Comparison of ENCODE assay signal across 9 mouse cellular contexts in the genomic region with DNA sequence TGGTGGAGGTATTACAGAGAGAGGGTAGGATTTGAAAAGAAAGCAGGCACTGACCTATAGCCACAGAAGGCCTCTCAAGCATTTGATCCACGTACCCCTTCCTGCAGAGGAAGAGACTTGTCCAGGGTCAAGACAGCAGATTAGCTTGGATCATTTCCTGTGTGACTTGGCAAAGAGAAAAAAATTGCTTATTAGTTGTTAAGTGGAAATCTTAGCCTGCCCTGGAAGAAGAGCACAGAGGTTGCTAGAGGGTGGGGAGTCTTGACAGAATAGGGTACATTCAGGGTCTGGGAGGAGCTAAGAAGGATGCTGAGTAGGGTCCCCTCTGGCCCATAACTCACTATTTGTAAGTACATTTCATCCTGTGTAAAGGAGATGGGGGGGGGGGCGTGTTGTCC. TPM values are rescaled to one million over a fixed set of nuclear protein-coding genes. Genes with fewer than 3 reads are reported as not detected.
DNase-seq lines count a peak whose midpoint lies in the region; ATAC-seq and TF ChIP-seq lines count a peak whose summit lies in the region.
"Had no signal": no experiment of that assay in that cellular context is flagged by ENCODE, and none has a peak within 500 bp of the region (broad histone marks: within the 10 kb centered on the region; RNA-seq: fewer than 3 reads in every experiment).

No protein-coding gene starts in this region.

- H3K9ac ChIP-seq in hindbrain, embryonic 11.5 days (ENCODE audit: low read depth, low read length): no peak overlapping the region
- H3K9ac ChIP-seq in liver, embryonic 13.5 days: no peak overlapping the region

- no peak for DNase-seq in gastrocnemius, adult 2 months
- DNase-seq in gastrocnemius, postnatal 4 days (ENCODE audit: low spot score in 2 of 2): no peak
- DNase-seq in NIH3T3 (ENCODE audit: low read depth): peak; percentile 53
- peak; percentile 27 for DNase-seq in hindbrain, embryonic 11.5 days (ENCODE audit: low spot score)
- DNase-seq in liver, embryonic 13.5 days: no peak
- no peak for DNase-seq in cerebellum, adult 11 months
- no peak for DNase-seq in thymus, postnatal 0 days (ENCODE audit: low spot score)
- no peak for DNase-seq in embryo, embryonic 10.5 days (ENCODE audit: low spot score)

- no peaks in the 10 kb centered on the region for H3K27me3 ChIP-seq in hindbrain, embryonic 11.5 days (ENCODE audit: control insufficient read depth, insufficient read depth, low read length)
- no peaks in the 10 kb centered on the region for H3K27me3 ChIP-seq in liver, embryonic 13.5 days

- H3K4me1 ChIP-seq in hindbrain, embryonic 11.5 days (replicated peaks; ENCODE audit: control insufficient read depth, insufficient read depth, low read length): peaks cover 2% of the 10 kb centered on the region
- peaks cover 5% of the 10 kb centered on the region; the same call in 1 of the 2 replicates for H3K4me1 ChIP-seq in liver, embryonic 13.5 days (replicated peaks)

- peak overlapping the region; percentile 85 for H3K4me3 ChIP-seq in gastrocnemius, adult 2 months
- no peak overlapping the region for H3K4me3 ChIP-seq in hindbrain, embryonic 11.5 days (ENCODE audit: low read depth, low read length)
- H3K4me3 ChIP-seq in liver, embryonic 13.5 days (replicated peaks): no peak overlapping the region

- peak overlapping the region; percentile 37 for H3K4me2 ChIP-seq in hindbrain, embryonic 11.5 days (replicated peaks; ENCODE audit: low read depth, low read length)
- H3K4me2 ChIP-seq in liver, embryonic 13.5 days: peak overlapping the region; percentile 55

- H3K9me3 ChIP-seq in hindbrain, embryonic 11.5 days (ENCODE audit: control insufficient read depth, low read length): no peaks in the 10 kb centered on the region
- H3K9me3 ChIP-seq in liver, embryonic 13.5 days (replicated peaks): no peaks in the 10 kb centered on the region

- peak overlapping the region; percentile 91 for H3K27ac ChIP-seq in gastrocnemius, adult 2 months
- 0 out of 2 replicates have a peak overlapping the region, but pooled peaks have one; percentile 27 for H3K27ac ChIP-seq in hindbrain, embryonic 11.5 days (ENCODE audit: low read depth, low read length)
- H3K27ac ChIP-seq in liver, embryonic 13.5 days: peak overlapping the region; percentile 73; the same call in 1 of the 2 replicates

- 15% methylated on average over 2 of the region's 2 CpGs for WGBS in hindbrain, embryonic 11.5 days
- WGBS in liver, embryonic 13.5 days (ENCODE audit: insufficient replicate concordance): 14% methylated on average over 2 of the region's 2 CpGs

- intact Hi-C loops in gastrocnemius, adult 2 months (cut with DNase I): no loop called here

- TF ChIP-seq CTCF in gastrocnemius, adult 2 months (IDR thresholded peaks at IDR 0.05): no peak

- ATAC-seq in hindbrain, embryonic 11.5 days (ENCODE audit: low FRiP score): no peak; the same call in 1 of the 2 replicates
- ATAC-seq in liver, embryonic 13.5 days (ENCODE audit: low read depth): 0 out of 2 replicates have a peak, but pooled peaks have one; percentile 29

- H3K36me3 ChIP-seq in hindbrain, embryonic 11.5 days (ENCODE audit: control insufficient read depth, insufficient read depth, low read length): no peaks in the 10 kb centered on the region
- no peaks in the 10 kb centered on the region for H3K36me3 ChIP-seq in liver, embryonic 13.5 days

RNA-seq across cellular contexts. Expression of gene Adamts12, which starts 0.4 kb away (rescaled TPM):
- 1 to 10 TPM; 2.7 to 2.8 TPM for total RNA-seq in gastrocnemius, adult 2 months (2021)
- 10 to 100 TPM; 38.0 to 39.4 TPM for total RNA-seq in gastrocnemius, postnatal 4 days (2021)
- 2.7 and 2.9 TPM in 2 replicates for polyA plus RNA-seq in hindbrain, embryonic 11.5 days (2014; fragmentation: Nextera tagmentation; extraction: Ambion mirVana)
- 0.20 and 0.34 TPM in 2 replicates for polyA plus RNA-seq in liver, embryonic 13.5 days (2015; fragmentation: Nextera tagmentation; extraction: Ambion mirVana)
- 0.39 and 0.48 TPM in 2 replicates for polyA plus RNA-seq in thymus, postnatal 0 days (2015; fragmentation: Nextera tagmentation; extraction: Ambion mirVana)

RNA-seq across cellular contexts. Expression of gene Rxfp3, which starts 26.4 kb away (rescaled TPM):
- total RNA-seq in gastrocnemius, adult 2 months (2021): not detected
- total RNA-seq in gastrocnemius, postnatal 4 days (2021): under 1 TPM; 0.12 to 0.13 TPM
- polyA plus RNA-seq in hindbrain, embryonic 11.5 days (2014; fragmentation: Nextera tagmentation; extraction: Ambion mirVana): 0.71 and 1.6 TPM in 2 replicates
- polyA plus RNA-seq in liver, embryonic 13.5 days (2015; fragmentation: Nextera tagmentation; extraction: Ambion mirVana): 0.09 TPM in 1 of 2 replicates, not detected in the other
- polyA plus RNA-seq in thymus, postnatal 0 days (2015; fragmentation: Nextera tagmentation; extraction: Ambion mirVana): 0.03 and 0.04 TPM in 2 replicates
- polyA plus RNA-seq: large intestine, adult 2 months had no signal

Comparison
In these comparisons a context has a peak if more than half of its experiments do, and no peak if none do; other contexts are left out.
1. DNase-seq: peak in NIH3T3 (single experiment) and hindbrain, embryonic 11.5 days (single experiment); none in gastrocnemius, adult 2 months (single experiment), gastrocnemius, postnatal 4 days (0 of 2), liver, embryonic 13.5 days (single experiment), cerebellum, adult 11 months (single experiment), thymus, postnatal 0 days (single experiment) and embryo, embryonic 10.5 days (single experiment).
2. H3K27ac ChIP-seq: peak in every context shown above with its lines; median percentile 91 in gastrocnemius, adult 2 months; 73 in liver, embryonic 13.5 days; 27 in hindbrain, embryonic 11.5 days.